Mouse (Mus musculus) megakaryocyte, adult 5-6 weeks (primary cell): Measurements from ENCODE around the gene Naa16. TPM values are rescaled to one million over a fixed set of nuclear protein-coding genes. Genes with fewer than 3 reads are reported as not detected.

Experiments
- ATAC-seq: 2 replicates; pipeline ENCODE4 v1.8.0; 2016; ENCODE audit warnings: mild to moderate bottlenecking, inconsistent platforms; ENCODE audit not compliant: poor library complexity, severe bottlenecking
- total RNA-seq, 2 experiments: library from RNA; stranded (forward) in 1 of 2; stranded (reverse) in 1 of 2; fragments of 153-499, 151-499 nt in 1 of 2; fragments of 221-1000, 200-1000 nt in 1 of 2; gene quantifications; 2 replicates each; pipeline versions ENCODE4 v1.2.3 to v1.2.4; 2015 to 2017

Naa16 gene
- total RNA-seq, 2 experiments from 2014 or later, result 44.1 to 51.0 TPM

DNA sequence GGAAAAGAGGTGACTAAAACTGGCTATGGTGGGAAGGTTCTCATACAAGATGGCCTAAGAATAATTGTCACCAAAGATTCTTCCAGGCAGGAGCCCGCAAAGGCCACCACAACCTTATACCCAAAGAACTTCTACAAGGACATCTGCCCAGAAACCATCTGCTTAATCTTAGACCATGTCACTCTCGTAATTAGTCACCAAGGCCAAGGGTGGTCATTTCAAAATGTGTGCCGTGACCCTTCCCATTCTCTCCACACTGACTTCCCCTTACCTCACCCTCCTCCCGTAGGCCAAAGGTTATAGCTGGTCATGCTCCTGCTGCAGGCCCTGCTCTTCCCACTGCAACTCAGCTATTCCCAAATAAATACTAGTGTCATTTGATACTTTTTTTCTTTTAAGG, 111.7 kb downstream of the Naa16 start:
- no peak for ATAC-seq

GRCm38 (mm10) chr14:79277922-79278321, 112.7 kb downstream of the Naa16 start:
- no peak for ATAC-seq

DNA sequence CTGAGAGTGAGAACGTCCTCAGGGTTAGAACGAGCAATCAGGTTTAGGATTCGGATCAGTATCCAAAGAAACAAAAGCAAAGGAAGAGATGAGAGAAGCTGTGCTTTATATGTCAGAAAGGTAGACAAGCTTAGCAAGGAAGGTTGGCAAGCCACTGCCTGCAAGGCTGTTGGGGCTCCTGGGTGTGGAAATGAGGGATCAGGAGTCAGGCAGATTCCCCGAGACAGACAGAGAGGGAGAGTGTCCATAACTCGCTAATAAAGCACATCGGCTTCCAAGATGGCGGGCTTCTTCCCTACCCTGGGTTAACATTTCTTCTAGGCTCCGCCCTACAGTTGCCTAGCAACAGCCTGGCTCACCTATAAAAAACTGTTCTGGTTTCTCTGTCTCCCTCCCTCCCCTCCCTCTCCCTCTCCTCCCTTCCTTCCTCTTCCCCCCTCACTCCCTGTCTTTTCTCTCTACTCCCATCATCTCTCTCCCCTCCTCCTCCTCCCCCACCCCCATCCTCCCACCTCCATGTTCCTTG, 114.6 kb downstream of the Naa16 start:
- ATAC-seq, result no peak

- ATAC-seq, result no peak
These were observed 115.1 kb downstream of the Naa16 start for GRCm38 (mm10) chr14:79275441-79275840.

Other genes with a start within 250 kb of the Naa16 start
- not detected in 2 replicates for gene Zfp957, start 143.4 kb downstream of the Naa16 start, total RNA-seq (2015)
- gene Zfp957, start 143.4 kb downstream of the Naa16 start, total RNA-seq (2017), result not detected in 2 replicates
- 11.7 and 13.7 TPM in 2 replicates for gene Rgcc, start 89.1 kb downstream of the Naa16 start, total RNA-seq (2015)
- 12.4 and 12.8 TPM in 2 replicates for gene Rgcc, start 89.1 kb downstream of the Naa16 start, total RNA-seq (2017)
- gene Mtrf1, start 7.0 kb upstream of the Naa16 start, total RNA-seq (2015), result 4.6 and 6.5 TPM in 2 replicates
- gene Mtrf1, start 7.0 kb upstream of the Naa16 start, total RNA-seq (2017), result 12.6 and 13.7 TPM in 2 replicates
- gene Kbtbd7, start 35.7 kb upstream of the Naa16 start, total RNA-seq (2015), result 24.5 and 26.7 TPM in 2 replicates
- gene Kbtbd7, start 35.7 kb upstream of the Naa16 start, total RNA-seq (2017), result 20.5 and 23.0 TPM in 2 replicates
- gene Kbtbd6, start 61.1 kb upstream of the Naa16 start, total RNA-seq (2015), result 6.6 and 8.3 TPM in 2 replicates
- 7.4 and 8.0 TPM in 2 replicates for gene Kbtbd6, start 61.1 kb upstream of the Naa16 start, total RNA-seq (2017)
- 66.4 and 69.3 TPM in 2 replicates for gene Elf1, start 90.4 kb upstream of the Naa16 start, total RNA-seq (2015)
- 138 and 142 TPM in 2 replicates for gene Elf1, start 90.4 kb upstream of the Naa16 start, total RNA-seq (2017)
- gene Wbp4, start 90.7 kb upstream of the Naa16 start, total RNA-seq (2015), result 31.4 and 38.6 TPM in 2 replicates
- gene Wbp4, start 90.7 kb upstream of the Naa16 start, total RNA-seq (2017), result 72.6 and 75.8 TPM in 2 replicates
- gene Sugt1, start 196.9 kb upstream of the Naa16 start, total RNA-seq (2015), result 99.6 and 121 TPM in 2 replicates
- gene Sugt1, start 196.9 kb upstream of the Naa16 start, total RNA-seq (2017), result 145 and 165 TPM in 2 replicates